Mouse (Mus musculus) spleen, adult 12 weeks (tissue): ENCODE measurements at regions not wholly inside any gene's neighbourhood (a gene's known extent, or its start where the extent isn't known, plus 50 kb on each side); places are given as distances from the start of the nearest gene placed in this dataset.

ENCODE experiments used
- DNase-seq: peaks from one replicate; pipeline ENCODE4 v3.0.0; 2022; ENCODE audit warnings: low spot score

- no peak for DNase-seq
Observed at GRCm38 (mm10) chr11:113093895-113094445, 311.9 kb downstream of the Sox9 start.

GRCm38 (mm10) chr11:113095625-113096024, 313.6 kb downstream of the Sox9 start:
- no peak for DNase-seq

- no peak for DNase-seq
Observed at GRCm38 (mm10) chr11:113096209-113096608, 314.2 kb downstream of the Sox9 start.

GRCm38 (mm10) chr11:113098360-113098759, 316.3 kb downstream of the Sox9 start:
- no peak for DNase-seq

- no peak for DNase-seq
Observed at GRCm38 (mm10) chr11:113100800-113101199, 318.8 kb downstream of the Sox9 start.

- DNase-seq, result no peak
Observed at GRCm38 (mm10) chr11:113101534-113101933, 319.5 kb downstream of the Sox9 start.

- DNase-seq, result no peak
Observed at GRCm38 (mm10) chr11:113103161-113103845, 321.3 kb downstream of the Sox9 start.

GRCm38 (mm10) chr11:113105371-113105770, 323.3 kb downstream of the Sox9 start:
- DNase-seq, result no peak

- no peak for DNase-seq
Observed at GRCm38 (mm10) chr11:113107205-113107844, 325.3 kb downstream of the Sox9 start.

- no peak for DNase-seq
Observed at GRCm38 (mm10) chr11:113107966-113108699, 326.1 kb downstream of the Sox9 start.

GRCm38 (mm10) chr11:113109096-113109495, 327.1 kb downstream of the Sox9 start:
- DNase-seq, result no peak

- DNase-seq, result no peak
Observed at GRCm38 (mm10) chr11:113113220-113113817, 331.3 kb downstream of the Sox9 start.

- DNase-seq, result no peak
Observed at GRCm38 (mm10) chr11:113117179-113117898, 335.3 kb downstream of the Sox9 start.

GRCm38 (mm10) chr11:113120570-113120969, 338.5 kb downstream of the Sox9 start:
- DNase-seq, result no peak

GRCm38 (mm10) chr11:113121307-113121706, 339.3 kb downstream of the Sox9 start:
- no peak for DNase-seq

GRCm38 (mm10) chr11:113122137-113122536, 340.1 kb downstream of the Sox9 start:
- DNase-seq, result no peak

GRCm38 (mm10) chr11:113122964-113123363, 340.9 kb downstream of the Sox9 start:
- no peak for DNase-seq

- no peak for DNase-seq
Observed at GRCm38 (mm10) chr11:113125832-113126231, 343.8 kb downstream of the Sox9 start.

GRCm38 (mm10) chr11:113129192-113129591, 347.2 kb downstream of the Sox9 start:
- no peak for DNase-seq

GRCm38 (mm10) chr11:113129975-113130374, 348.0 kb downstream of the Sox9 start:
- DNase-seq, result no peak
